Mouse (Mus musculus) urinary bladder, postnatal 10 days (tissue): ENCODE measurements around the gene Arrdc3.

ENCODE experiments used
- DNase-seq: peaks from one replicate; pipeline ENCODE4 v3.0.0; 2022; ENCODE audit warnings: low spot score

The Arrdc3 gene

DNA sequence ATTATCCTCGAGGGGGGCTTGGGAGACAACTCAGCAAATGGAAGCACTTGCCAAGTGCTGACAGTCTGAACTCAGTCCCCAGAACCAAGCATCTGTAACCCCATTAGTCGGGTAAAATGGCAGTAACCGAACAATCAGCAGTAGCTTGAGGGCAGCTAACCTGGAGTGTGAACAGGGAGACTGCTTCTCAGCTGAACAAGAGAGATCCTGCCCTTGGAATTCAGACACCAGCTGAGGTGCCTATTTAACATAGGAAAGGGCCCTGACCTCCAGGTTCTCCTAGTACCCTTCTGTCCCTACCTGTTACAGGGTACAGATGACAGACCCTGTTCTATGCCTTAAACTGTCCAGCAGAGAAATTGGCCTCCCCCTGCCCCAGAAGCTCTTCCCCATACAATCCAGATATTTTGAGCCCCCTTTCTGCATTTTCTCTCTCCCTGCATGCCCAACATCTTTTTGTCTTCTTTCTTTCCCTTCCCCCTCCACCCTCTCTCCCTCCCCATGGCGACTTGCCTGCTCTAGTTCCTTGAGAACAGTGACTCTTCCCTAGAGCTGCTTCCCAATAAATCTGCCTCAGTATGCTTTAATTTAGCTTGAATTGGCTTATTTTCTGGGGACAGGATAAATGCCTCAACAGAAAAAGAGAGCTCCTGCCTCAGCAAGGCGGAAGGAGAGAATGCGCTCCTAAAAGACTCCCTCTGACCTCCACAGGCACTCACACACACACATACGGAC lies 38.6 kb downstream of the Arrdc3 start:
- no peak for DNase-seq

DNA sequence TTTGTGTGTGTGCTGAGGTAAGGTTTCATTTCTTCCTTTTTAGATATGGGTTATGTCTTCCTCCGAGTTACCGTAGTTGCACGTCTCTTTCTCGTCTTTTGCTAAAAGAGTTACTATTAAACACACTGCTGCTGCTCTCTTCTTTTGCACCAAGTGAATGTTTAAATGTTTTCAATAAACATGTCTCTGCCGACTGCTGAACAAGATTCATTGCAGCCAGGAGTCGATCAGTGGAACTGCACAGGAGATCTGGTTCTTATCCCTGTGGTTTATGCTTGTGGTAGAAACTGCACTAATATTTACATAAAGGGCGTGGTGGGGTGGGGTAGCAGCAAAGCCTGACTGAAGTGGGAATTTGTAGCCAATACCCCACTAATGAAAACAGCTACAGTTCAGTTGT lies 45.0 kb downstream of the Arrdc3 start:
- no peak for DNase-seq

DNA sequence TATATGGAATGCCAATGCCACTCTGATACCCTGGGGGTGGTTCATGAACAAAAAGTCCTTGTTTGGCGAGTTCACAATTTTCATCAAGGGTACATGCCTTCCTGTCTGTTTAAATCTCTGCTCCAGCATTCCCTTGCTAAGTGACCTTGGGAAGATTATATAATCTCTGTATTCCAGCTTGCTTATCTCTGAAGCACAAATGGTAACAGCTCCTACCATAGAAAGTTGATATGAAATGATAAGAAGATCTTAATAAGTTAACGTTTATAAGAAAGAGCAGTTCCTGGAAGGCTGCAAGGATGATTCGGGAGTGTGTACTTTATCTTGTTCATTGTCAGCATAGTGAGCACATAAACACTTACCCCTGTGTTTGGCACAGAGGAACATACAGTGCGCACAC lies 46.8 kb downstream of the Arrdc3 start:
- DNase-seq: no peak

DNA sequence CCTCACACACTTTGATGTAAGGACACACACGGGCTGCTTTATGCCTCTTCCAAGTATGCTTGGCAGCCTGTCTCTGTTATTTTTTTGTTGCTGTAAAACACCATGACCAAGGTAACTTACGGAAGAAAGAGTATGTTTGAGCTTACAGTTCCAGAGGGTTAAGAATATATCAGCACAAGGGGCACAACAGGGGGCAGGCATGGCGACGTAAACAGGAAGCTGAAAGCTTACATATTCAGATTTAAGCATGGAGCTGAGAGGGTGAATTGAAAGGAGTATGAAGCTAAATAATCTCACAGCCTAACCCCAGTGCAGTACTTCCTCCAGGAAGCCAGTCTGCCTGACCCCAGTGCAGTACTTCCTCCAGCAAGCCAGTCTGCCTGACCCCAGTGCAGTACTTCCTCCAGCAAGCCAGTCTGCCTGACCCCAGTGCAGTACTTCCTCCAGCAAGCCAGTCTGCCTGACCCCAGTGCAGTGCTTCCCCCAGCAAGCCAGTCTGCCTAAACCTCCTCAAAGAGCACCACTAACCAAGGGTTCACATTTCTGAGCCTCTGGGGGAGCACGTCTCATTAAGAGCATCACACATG lies 49.7 kb downstream of the Arrdc3 start:
- no peak for DNase-seq

DNA sequence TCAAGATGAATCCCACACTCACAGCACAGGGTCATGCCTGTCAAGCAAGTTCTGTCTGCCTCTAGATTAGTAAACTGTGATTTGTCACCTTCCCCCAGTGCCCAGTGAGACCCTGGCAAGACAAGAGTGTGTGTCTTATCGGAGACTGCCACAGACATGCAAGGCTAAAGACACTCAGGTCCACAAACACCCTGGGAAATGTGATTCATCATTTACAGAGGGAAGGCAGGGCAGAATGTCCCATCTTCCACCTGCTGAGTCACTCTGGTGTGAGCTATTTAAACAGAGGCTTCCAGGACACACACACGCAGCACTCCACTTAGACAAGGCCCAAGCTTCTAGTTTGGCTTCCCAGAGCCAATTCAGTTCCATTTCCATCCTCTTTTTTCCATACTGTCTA lies 53.2 kb downstream of the Arrdc3 start:
- DNase-seq: no peak

DNA sequence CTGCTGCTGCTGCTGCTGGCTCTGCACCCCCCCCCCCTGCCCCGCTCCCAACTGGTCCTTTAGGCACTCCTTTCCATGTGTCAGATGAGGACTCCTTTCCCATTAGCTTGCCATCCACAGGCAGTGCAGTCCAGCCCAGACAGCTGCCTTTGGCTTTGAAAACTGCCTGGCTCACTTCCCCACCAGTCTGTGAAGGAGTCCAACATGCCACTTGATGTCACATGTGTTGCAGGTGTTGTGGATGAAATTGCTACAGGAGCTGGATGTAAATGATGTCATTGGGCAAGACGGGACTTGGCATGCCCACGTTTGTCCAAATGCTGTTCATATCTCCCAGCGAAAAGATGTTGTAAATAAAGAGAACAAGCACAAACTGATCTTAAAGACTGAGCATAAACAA lies 56.0 kb downstream of the Arrdc3 start:
- DNase-seq: no peak

DNA sequence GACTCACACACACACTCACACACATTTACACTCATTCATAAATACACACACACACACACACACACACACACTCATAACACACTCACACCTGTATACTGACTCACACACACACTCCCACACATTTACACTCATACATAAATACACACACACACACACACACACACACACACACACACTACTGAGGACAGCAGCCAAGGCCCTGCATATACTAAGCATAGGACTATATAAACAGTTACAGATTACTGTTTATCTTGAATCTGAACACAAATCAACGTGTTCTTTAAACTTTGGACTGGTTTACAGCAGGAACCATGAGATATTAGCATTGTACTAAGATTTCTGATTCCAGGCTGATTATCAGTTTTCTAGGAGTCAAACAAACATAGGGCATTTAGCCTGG lies 56.7 kb downstream of the Arrdc3 start:
- no peak for DNase-seq

DNA sequence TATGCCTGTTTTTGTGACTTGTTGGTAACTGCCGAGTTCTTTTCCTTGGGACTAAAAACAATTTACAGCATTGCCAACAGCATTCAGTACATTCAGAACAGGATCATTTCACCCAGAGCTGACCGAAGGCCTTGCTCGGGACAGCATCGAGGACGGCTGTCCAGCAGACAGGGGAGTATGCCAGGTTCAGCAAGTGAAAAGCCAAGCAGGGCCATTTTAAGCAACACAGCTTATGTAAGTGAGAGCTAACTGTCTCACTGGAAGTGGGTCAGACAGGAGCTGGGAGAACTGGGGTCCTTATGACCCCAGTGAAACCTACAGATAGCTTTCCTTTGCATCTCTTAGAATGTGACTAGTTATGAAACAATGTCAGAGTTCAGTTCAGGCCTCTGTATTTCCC lies 57.2 kb downstream of the Arrdc3 start:
- no peak for DNase-seq

DNA sequence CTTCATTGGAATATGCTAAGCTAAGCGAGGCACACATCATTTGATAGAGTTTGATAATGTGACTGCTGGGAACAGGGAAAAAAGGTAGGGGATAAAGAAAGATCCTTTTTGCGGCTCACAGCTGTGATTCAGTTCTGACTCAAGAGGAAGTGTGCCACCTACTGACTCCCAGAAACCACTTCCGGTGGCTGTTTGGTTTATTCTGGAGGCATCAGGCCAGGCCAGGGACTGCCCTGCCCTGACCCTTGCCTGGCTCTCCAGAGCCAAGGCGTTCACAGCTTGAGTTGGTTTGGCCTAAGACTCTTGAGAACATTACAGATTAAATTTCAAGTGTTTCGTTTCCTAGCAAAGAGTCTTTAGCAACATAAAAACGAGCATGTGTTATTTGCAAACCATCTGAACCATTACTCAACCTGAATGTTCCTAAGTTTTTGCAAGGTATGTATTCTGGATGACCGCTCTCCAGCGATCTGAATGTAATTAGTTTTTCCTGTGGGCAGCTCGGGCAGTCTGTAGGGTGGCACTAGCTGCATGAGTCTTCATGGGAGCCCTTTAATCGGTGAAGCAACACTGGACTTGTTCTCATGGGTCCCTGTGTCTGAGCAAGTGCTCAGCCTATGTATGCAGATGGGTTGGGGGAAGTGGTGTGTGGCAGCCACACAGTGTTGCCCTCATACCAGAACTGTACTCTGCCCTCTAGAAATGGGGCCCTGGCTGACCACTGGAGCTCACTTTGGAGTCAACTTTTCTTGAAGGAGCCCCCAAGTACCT lies 57.9 kb downstream of the Arrdc3 start:
- no peak for DNase-seq

DNA sequence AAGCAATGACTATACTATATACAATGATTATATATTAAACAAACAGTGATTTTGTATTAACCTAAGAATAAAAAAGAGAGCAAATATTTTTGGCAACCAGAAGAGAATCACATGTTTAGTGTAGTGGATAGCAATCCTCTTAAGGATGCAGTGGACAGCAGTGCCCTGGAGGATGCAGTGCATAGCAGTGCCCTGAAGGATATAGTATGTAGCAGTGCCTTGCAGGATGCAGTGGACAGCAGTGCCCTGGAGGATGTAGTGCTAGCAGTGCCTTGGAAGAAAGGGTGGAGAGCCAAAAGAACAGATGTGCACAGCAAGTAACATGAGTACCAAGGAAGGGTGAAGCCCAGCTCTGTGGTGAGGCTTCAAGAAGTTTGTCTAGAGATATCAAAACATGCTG lies 61.3 kb downstream of the Arrdc3 start:
- no peak for DNase-seq
